Mouse (Mus musculus): ENCODE measurements at regions not wholly inside any gene's neighbourhood (a gene's known extent, or its start where the extent isn't known, plus 50 kb on each side); places are given as distances from the start of the nearest gene placed in this dataset.

- TF ChIP-seq CTCF (IDR thresholded peaks at IDR 0.05; ENCODE audit: borderline replicate concordance, extremely low read depth, insufficient read depth, insufficient read length): no peak
- TF ChIP-seq POLR2A (IDR thresholded peaks at IDR 0.05; ENCODE audit: borderline replicate concordance, extremely low read depth, insufficient read depth, insufficient read length, poor library complexity, severe bottlenecking): no peak
These were observed 123.4 kb upstream of the Egflam start for GRCm38 (mm10) chr15:7521611-7522010.

Measured in brain, embryonic 14.5 days (tissue).